Mouse (Mus musculus) CH12.LX (cell line): ENCODE measurements at regions not wholly inside any gene's neighbourhood (a gene's known extent, or its start where the extent isn't known, plus 50 kb on each side); places are given as distances from the start of the nearest gene placed in this dataset.

Experiments
- DNase-seq: peaks from one replicate; pipeline ENCODE4 v3.0.0-alpha.2; 2013; ENCODE audit errors: extremely low read depth
- H3K27ac ChIP-seq: 2 replicates; pipeline ENCODE4 v1.5.1; 2012; ENCODE audit warnings: low read depth, mild to moderate bottlenecking, control low read depth, moderate library complexity; ENCODE audit not compliant: insufficient read depth
- H3K27me3 ChIP-seq: replicated peaks from 2 replicates; pipeline ENCODE3; 2012; ENCODE audit warnings: inconsistent platforms
- H3K36me3 ChIP-seq, 2 experiments: replicated peaks in 1 of 2; 2 replicates each; pipeline versions ENCODE3 to v1.6.1; 2012; ENCODE audit warnings: inconsistent platforms in 1 of 2, low read length in 1 of 2, mild to moderate bottlenecking in 1 of 2, mixed read lengths in 1 of 2, moderate library complexity in 1 of 2; ENCODE audit not compliant: control insufficient read depth in 1 of 2, insufficient read depth in 1 of 2
- H3K4me1 ChIP-seq, 2 experiments: 2 replicates each; pipeline ENCODE4 v1.6.1; 2012; ENCODE audit warnings: inconsistent platforms in 1 of 2, moderate library complexity in 1 of 2; ENCODE audit not compliant: insufficient read depth in 2 of 2, control insufficient read depth in 1 of 2
- H3K4me2 ChIP-seq: 2 replicates; pipeline ENCODE4 v1.6.1; 2012; ENCODE audit warnings: low read depth, mild to moderate bottlenecking, control low read depth; ENCODE audit not compliant: poor library complexity, insufficient read depth, severe bottlenecking
- H3K4me3 ChIP-seq, 3 experiments: fragments of 150-350 bp in 1 of 3; sonication (generic) in 1 of 3; replicated peaks in 1 of 3; 2 replicates each; pipeline versions ENCODE3 to v1.5.1; 2011 to 2012; ENCODE audit warnings: low read depth in 2 of 3, low read length in 2 of 3, mild to moderate bottlenecking in 2 of 3, moderate library complexity in 2 of 3, control low read depth in 1 of 3, improper control_type of control experiment in 1 of 3, inconsistent platforms in 1 of 3, mixed read lengths in 1 of 3; ENCODE audit not compliant: poor library complexity in 1 of 3
- H3K79me2 ChIP-seq: replicated peaks from 2 replicates; pipeline ENCODE4 v1.6.1; 2012; ENCODE audit warnings: mild to moderate bottlenecking, moderate library complexity; ENCODE audit not compliant: control insufficient read depth, poor library complexity, insufficient read depth, severe bottlenecking; ENCODE audit errors: extremely low read depth
- H3K9ac ChIP-seq: 2 replicates; pipeline ENCODE4 v1.6.1; 2012; ENCODE audit warnings: low read depth, mild to moderate bottlenecking, control low read depth, moderate library complexity; ENCODE audit not compliant: insufficient read depth
- H3K9me3 ChIP-seq: replicated peaks from 2 replicates; pipeline ENCODE3; 2012; ENCODE audit warnings: low read length, inconsistent platforms, mixed read lengths
- BHLHE40 ChIP-seq: IDR thresholded peaks from 2 replicates; pipeline ENCODE4 v1.6.1; 2011; ENCODE audit warnings: mild to moderate bottlenecking, low read depth, low read length, improper control_type of control experiment
- EP300 ChIP-seq: IDR thresholded peaks from 2 replicates; pipeline ENCODE4 v1.6.1; 2011; ENCODE audit warnings: low read length, improper control_type of control experiment
- ETS1 ChIP-seq: conservative IDR thresholded peaks from 2 replicates; pipeline ENCODE4 v1.6.1; 2012; ENCODE audit warnings: low read depth, mild to moderate bottlenecking, inconsistent platforms, low read length, improper control_type of control experiment, moderate library complexity
- JUN ChIP-seq: IDR thresholded peaks from 2 replicates; pipeline ENCODE4 v1.6.1; 2011; ENCODE audit warnings: low read depth, mild to moderate bottlenecking, low read length, improper control_type of control experiment, moderate library complexity; ENCODE audit not compliant: insufficient read depth
- JUND ChIP-seq: conservative IDR thresholded peaks from 2 replicates; pipeline ENCODE4 v1.6.1; 2011; ENCODE audit warnings: low read depth, low read length, improper control_type of control experiment
- KAT2A ChIP-seq: IDR thresholded peaks from 2 replicates; pipeline ENCODE4 v1.6.1; 2012; ENCODE audit warnings: low read length, improper control_type of control experiment, inconsistent platforms; ENCODE audit not compliant: insufficient replicate concordance
- MAZ ChIP-seq: IDR thresholded peaks from 2 replicates; pipeline ENCODE4 v1.6.1; 2012; ENCODE audit warnings: low read depth, mild to moderate bottlenecking, inconsistent platforms, low read length, improper control_type of control experiment, moderate library complexity
- MEF2A ChIP-seq: IDR thresholded peaks from 2 replicates; pipeline ENCODE4 v1.6.1; 2014; ENCODE audit warnings: low read depth, mild to moderate bottlenecking, inconsistent platforms, low read length, improper control_type of control experiment, borderline replicate concordance
- MXI1 ChIP-seq: IDR thresholded peaks from 2 replicates; pipeline ENCODE4 v1.6.1; 2011; ENCODE audit warnings: mild to moderate bottlenecking, low read depth, low read length, improper control_type of control experiment
- MYC ChIP-seq: IDR thresholded peaks from 2 replicates; pipeline ENCODE4 v1.6.1; 2011; ENCODE audit warnings: low read depth, mild to moderate bottlenecking, improper control_type of control experiment, low read length
- NELFE ChIP-seq: IDR thresholded peaks from 2 replicates; pipeline ENCODE4 v1.6.1; 2011; ENCODE audit warnings: low read depth, low read length, improper control_type of control experiment
- NRF1 ChIP-seq: IDR thresholded peaks from 2 replicates; pipeline ENCODE4 v1.6.1; 2014; ENCODE audit warnings: low read depth, mild to moderate bottlenecking, inconsistent platforms, low read length, improper control_type of control experiment, moderate library complexity
- PAX5 ChIP-seq: IDR thresholded peaks from 2 replicates; pipeline ENCODE4 v1.6.1; 2012; ENCODE audit warnings: low read length, inconsistent platforms, mixed read lengths
- POLR2AphosphoS2 ChIP-seq: IDR thresholded peaks from 2 replicates; pipeline ENCODE4 v1.6.1; 2011; ENCODE audit warnings: low read depth, low read length, improper control_type of control experiment
- RCOR1 ChIP-seq: conservative IDR thresholded peaks from 2 replicates; pipeline ENCODE4 v1.6.1; 2012; ENCODE audit warnings: low read depth, mild to moderate bottlenecking, inconsistent platforms, low read length, improper control_type of control experiment
- TBP ChIP-seq: conservative IDR thresholded peaks from 2 replicates; pipeline ENCODE4 v1.6.1; 2011; ENCODE audit warnings: low read depth, low read length, improper control_type of control experiment
- TCF12 ChIP-seq: IDR thresholded peaks from 2 replicates; pipeline ENCODE4 v1.6.1; 2014; ENCODE audit warnings: low read depth, mild to moderate bottlenecking, inconsistent platforms, low read length, improper control_type of control experiment
- UBTF ChIP-seq: IDR thresholded peaks from 2 replicates; pipeline ENCODE4 v1.6.1; 2012; ENCODE audit warnings: low read depth, mild to moderate bottlenecking, inconsistent platforms, low read length, improper control_type of control experiment, moderate library complexity
- USF1 ChIP-seq: IDR thresholded peaks from 2 replicates; pipeline ENCODE4 v1.6.1; 2014; ENCODE audit warnings: low read depth, mild to moderate bottlenecking, inconsistent platforms, low read length, improper control_type of control experiment
- ZC3H11A ChIP-seq: IDR thresholded peaks from 2 replicates; pipeline ENCODE4 v1.6.1; 2012; ENCODE audit warnings: low read depth, mild to moderate bottlenecking, inconsistent platforms, low read length, improper control_type of control experiment
- ZKSCAN1 ChIP-seq: IDR thresholded peaks from 2 replicates; pipeline ENCODE4 v1.6.1; 2012; ENCODE audit warnings: low read depth, inconsistent platforms, low read length, improper control_type of control experiment, borderline replicate concordance
- ZNF384 ChIP-seq: IDR thresholded peaks from 2 replicates; pipeline ENCODE4 v1.6.1; 2012; ENCODE audit warnings: low read depth, low read length, improper control_type of control experiment, inconsistent platforms
- dilution Hi-C: fragments of 300-500 bp; cut with MboI; formaldehyde crosslinking; loops from 2 replicates; pipeline ENCODE4 v1.14.3; 2020; ENCODE audit warnings: low sequenced_read_pairs; ENCODE audit not compliant: extremely low pct_unique_long_range_greater_than_20kb, extremely low pct_ligation_motif_present
- in situ Hi-C: fragments of 300-500 bp; cut with MboI; formaldehyde crosslinking; loops from 3 replicates; pipeline ENCODE4 v1.14.3; 2019; ENCODE audit warnings: low sequenced_read_pairs, low pct_ligation_motif_present, low pct_unique_long_range_greater_than_20kb, mixed read lengths

GRCm38 (mm10) chr17:63689291-63689690 lies 173.6 kb upstream of the Fer start:
- Histone ChIP-seq H3K36me3 (no peaks in the 10 kb centered on the region), H3K27me3 (no peaks in the 10 kb centered on the region), H3K4me1 (peaks cover 4 to 20% of the 10 kb centered on the region in 2 experiments; a peak in 3 of 4 replicates), H3K4me3 (no peak overlapping the region), H3K27ac (no peak overlapping the region), H3K9me3 (no peaks in the 10 kb centered on the region), H3K9ac (no peak overlapping the region), H3K4me2 (no peak overlapping the region), H3K79me2 (no peaks in the 10 kb centered on the region)
- TF ChIP-seq EP300 = no peak
- TF ChIP-seq UBTF = no peak
- no peak for TF ChIP-seq BHLHE40
- no peak for TF ChIP-seq KAT2A
- TF ChIP-seq TBP = no peak
- TF ChIP-seq POLR2AphosphoS2 = no peak
- TF ChIP-seq ZKSCAN1 = no peak
- TF ChIP-seq ZNF384 = no peak
- no peak for TF ChIP-seq MXI1
- no peak for TF ChIP-seq PAX5
- TF ChIP-seq MEF2A = no peak
- TF ChIP-seq MAZ = no peak
- no peak for TF ChIP-seq ZC3H11A
- no peak for TF ChIP-seq RCOR1
- TF ChIP-seq NELFE = no peak
- TF ChIP-seq TCF12 = no peak
- no peak for TF ChIP-seq JUN
- no peak for TF ChIP-seq ETS1
- no peak for TF ChIP-seq USF1
- in situ Hi-C loops = no loop called here
- DNase-seq = no peak
- dilution Hi-C loops = no loop called here

- H3K79me2 ChIP-seq = no peaks in the 10 kb centered on the region
- no peaks in the 10 kb centered on the region for H3K9me3 ChIP-seq
- H3K4me3 ChIP-seq = no peak overlapping the region
- no peaks in the 10 kb centered on the region for H3K27me3 ChIP-seq
- DNase-seq = no peak
- H3K9ac ChIP-seq = no peak overlapping the region
- no peak overlapping the region for H3K4me2 ChIP-seq
- peaks cover 4 to 11% of the 10 kb centered on the region in 2 experiments; a peak in 3 of 4 replicates for H3K4me1 ChIP-seq
- H3K27ac ChIP-seq = no peak overlapping the region
- dilution Hi-C loops = no loop called here
- no peak for TF ChIP-seq JUND
- TF ChIP-seq ZNF384 = no peak
- TF ChIP-seq JUN = no peak
- TF ChIP-seq NRF1 = no peak
- TF ChIP-seq KAT2A = no peak
- TF ChIP-seq TCF12 = no peak
- TF ChIP-seq NELFE = no peak
- no peak for TF ChIP-seq EP300
- TF ChIP-seq MYC = no peak
- H3K36me3 ChIP-seq = no peaks in the 10 kb centered on the region
- in situ Hi-C loops = no loop called here
Observed at GRCm38 (mm10) chr17:63690829-63691689, 171.8 kb upstream of the Fer start.
